Mouse (Mus musculus) spleen, postnatal 36 days (tissue): ENCODE results near the gene Gm17268.

Source experiments
- DNase-seq, 2 experiments: peaks; one replicate each; pipeline ENCODE4 v3.0.0; 2022; ENCODE audit warnings: low spot score in 2 of 2, mixed read lengths in 1 of 2

Gm17268 gene

GRCm38 (mm10) chr11:82032136-82032535 lies 6.2 kb downstream of the Gm17268 start:
- DNase-seq: no peak

- DNase-seq: no peak
These were observed 8.2 kb downstream of the Gm17268 start for GRCm38 (mm10) chr11:82030171-82030570.

DNA sequence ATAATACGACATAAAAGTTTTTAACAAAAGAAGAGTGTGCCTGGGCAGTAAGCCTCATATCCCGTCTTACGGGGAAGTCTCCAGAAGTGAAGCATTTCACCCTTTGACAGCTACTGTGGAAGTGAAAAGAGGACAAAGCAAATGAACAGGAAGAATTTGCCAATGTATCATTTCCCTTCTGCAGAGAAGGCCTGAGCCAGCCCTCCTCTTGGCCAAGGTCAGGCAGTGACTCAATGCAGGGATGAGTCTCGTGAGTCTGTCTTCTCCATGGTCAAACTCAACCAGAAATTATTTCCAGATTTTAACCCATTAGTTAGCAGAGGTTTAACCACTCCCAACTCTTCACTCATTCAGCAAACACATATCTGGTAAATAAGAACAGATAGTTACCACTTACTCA lies 14.6 kb downstream of the Gm17268 start:
- DNase-seq: no peak

- DNase-seq: no peak
These were observed 15.8 kb downstream of the Gm17268 start for GRCm38 (mm10) chr11:82022504-82023056.

- no peak for DNase-seq
These were observed 17.0 kb downstream of the Gm17268 start for GRCm38 (mm10) chr11:82021406-82021805.

DNA sequence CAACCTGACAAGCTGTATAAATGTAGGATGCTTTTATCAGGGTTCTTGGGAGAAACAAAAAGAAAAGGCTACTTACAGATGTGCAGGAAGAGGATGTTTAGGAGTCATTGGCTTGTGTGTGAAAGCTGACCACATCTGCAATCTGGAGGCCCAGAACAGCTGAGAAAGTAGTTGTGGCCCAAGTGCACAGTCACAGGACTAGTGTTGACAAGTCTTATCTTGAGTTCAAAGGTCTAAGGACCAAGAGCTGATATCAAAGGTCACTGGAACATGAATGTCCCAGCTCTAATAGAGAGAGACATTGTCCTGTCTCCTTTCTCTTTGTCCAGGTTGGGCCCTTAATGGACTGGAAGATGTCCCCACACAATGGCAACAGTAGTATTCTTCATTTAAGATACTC lies 18.6 kb downstream of the Gm17268 start:
- no peak for DNase-seq

DNA sequence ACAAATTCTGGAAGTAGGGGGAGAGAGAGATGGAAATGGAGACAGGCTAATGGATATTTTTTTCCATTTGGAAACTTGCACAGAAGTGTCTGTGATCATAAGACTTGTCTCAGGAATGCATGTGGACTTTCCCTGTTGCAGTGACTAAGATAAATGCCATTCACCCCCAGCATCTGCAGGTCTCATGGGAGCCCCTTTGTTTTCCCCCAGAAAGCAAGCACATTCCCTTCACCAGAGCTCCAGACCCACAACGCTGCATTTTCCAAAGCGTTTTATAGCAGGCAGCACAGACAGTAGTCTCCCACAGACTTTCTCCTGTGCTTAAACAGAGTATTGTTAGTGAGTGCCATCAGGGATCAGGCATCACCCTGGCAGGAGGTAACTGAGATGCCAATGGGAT lies 19.0 kb downstream of the Gm17268 start:
- no peak for DNase-seq

DNA sequence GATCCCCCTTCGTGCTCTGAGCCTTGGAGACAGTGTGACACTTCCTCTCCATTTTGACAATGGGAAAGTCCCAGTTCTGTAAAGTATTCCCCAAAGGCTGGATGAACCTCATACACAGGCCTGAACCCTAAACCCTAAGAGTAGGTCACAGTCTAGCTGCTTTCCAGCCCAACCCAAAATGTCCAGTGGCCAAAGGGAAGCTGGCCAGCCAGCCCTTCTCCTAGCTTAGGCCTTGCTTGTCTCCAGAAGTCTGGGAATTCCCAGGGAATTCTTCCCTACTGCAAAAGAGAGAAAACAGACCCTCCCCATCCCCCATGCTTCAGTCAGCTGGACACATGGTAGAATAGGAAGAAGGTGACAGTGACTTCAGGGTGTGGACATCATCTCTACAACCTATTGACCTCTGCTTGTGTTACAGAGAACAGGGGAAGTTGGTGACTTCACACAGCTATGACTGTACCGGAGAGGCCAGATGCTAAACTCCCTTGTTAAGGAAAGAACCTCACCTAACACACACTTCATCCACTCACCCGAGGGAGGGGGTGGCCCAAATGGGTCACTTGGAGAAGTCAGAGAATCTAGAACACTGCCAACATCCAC lies 22.1 kb downstream of the Gm17268 start:
- no peak for DNase-seq

DNA sequence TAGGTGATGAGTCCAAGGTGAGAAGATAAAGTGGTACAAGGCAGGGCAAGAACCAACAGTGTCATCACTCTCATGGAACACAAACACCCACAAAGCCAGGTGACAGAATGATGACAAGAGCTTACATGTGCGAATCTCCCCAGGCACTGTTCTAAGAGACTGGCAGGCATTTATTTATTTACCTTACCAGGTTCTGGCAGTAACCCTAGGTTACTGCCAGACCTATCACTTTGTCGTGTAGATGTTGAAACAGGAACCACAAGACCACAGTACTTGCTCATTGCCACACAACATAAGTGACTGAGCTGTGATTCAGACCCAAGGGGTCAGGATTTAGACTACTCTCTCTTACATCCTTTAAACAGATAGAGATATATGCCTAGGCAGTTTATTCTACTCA lies 23.3 kb downstream of the Gm17268 start:
- no peak for DNase-seq

- no peak for DNase-seq
These were observed 24.6 kb downstream of the Gm17268 start for GRCm38 (mm10) chr11:82013756-82014155.

GRCm38 (mm10) chr11:82011411-82012193 lies 26.8 kb downstream of the Gm17268 start:
- DNase-seq: no peak

DNA sequence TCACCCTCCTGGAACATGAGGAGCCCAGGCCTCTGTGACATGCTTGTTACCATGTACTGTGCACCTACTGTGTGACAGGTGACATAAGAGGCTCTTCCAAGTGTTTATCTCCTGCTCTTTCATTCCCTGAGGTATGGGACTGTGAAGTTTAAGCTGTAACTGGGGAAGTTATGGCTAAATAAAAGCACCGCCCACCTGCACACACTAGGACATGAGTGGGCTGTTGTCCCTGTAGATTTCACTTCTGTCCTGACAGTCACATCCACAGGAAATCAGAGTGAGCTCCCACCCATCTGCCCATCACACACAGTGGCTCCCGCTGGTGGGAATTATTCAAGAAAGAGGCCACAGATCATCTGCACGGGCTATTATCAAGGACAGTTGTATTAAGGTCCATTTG lies 28.2 kb downstream of the Gm17268 start:
- no peak for DNase-seq

DNA sequence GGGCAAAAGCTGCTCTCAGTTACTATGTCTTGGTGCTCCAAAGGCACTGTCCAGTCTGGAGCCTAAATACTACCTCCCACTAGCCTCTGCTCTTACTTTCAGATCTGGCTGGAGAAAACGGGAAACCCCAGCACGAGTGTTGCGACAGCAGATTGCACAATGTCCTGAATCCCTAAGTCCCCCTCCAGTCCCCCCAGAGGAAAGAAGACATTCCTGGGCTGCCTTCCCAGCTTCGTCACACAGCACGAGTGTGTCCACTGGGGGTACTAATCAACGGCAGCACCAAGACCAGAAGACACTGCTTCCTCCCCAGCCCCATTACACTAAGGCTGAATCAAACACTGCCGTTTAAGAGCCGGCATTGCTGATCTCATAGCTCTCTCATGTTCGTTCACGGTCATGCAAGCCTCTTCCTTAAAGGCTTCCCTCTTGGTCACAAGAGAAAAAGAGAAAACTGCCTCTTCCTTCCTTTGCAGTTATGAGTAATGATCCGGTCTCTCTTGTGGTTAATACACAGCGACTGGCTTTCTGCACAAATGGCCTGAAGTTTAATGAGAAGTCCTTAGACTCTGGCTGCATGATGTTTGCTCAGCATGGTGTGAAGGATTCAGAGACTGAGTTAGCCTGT lies 31.5 kb downstream of the Gm17268 start:
- DNase-seq: peak; percentile 10 to 25

DNA sequence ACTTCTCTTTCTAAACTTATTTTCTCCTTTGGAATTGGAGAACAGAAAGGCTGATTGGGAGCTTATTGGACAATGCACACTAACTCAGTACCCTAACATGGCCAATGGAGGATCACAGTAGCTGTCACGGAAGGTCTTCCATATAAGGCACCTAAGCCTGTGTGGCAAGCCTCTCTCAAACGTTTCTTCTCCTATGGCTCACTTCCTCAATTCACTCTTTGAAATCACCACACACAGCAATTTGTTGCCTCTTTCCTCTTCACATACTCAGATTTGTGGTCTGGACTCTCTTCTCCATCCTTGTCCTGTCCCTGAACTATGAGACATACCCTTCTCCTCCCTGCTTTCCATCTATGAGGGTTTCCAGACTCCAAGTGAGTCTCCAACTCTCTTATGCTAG lies 33.6 kb downstream of the Gm17268 start:
- DNase-seq: peak in 1 of 2 experiments; percentile 18

DNA sequence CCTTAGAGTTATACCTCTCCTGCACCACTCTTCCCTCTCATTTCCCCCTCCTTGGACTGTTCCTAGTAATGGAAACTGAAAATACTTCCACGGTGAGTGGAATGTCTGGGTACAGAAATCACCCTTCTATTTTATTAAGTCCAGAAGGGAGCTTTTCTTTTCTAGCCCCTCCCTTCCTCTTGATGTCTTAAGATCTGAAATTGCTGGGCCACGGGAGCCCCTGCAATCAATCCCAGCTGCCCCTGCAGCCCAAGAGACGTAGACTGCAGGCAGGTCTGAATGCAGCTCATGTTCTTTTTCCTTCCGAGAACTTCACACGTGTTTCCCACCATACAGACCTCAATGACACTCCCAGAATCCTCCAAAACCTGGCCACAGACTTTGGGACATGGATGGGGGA lies 37.8 kb downstream of the Gm17268 start:
- no peak for DNase-seq

DNA sequence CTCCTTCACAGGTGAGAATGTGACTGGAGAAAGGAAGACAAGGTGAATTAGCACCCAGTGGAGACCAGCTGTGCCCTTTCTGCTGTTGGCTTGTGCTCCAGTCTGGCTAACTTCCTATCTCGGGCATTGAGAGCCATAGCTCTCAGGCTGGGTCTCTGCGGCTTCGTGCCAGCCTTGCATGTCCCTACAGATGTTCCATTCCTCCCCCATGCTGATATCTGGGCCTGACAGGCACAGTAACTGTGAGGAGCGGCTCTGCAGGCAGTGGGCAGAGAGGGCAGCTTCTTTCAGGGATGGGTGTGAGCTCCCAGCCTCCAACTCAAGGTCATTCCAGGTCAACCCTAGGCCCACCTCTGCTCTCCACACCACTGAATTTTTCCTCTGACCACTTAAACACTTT lies 38.9 kb downstream of the Gm17268 start:
- DNase-seq: no peak

- DNase-seq: no peak
These were observed 39.7 kb downstream of the Gm17268 start for GRCm38 (mm10) chr11:81998646-81999045.

- no peak for DNase-seq
These were observed 41.3 kb downstream of the Gm17268 start for GRCm38 (mm10) chr11:81997085-81997484.

DNA sequence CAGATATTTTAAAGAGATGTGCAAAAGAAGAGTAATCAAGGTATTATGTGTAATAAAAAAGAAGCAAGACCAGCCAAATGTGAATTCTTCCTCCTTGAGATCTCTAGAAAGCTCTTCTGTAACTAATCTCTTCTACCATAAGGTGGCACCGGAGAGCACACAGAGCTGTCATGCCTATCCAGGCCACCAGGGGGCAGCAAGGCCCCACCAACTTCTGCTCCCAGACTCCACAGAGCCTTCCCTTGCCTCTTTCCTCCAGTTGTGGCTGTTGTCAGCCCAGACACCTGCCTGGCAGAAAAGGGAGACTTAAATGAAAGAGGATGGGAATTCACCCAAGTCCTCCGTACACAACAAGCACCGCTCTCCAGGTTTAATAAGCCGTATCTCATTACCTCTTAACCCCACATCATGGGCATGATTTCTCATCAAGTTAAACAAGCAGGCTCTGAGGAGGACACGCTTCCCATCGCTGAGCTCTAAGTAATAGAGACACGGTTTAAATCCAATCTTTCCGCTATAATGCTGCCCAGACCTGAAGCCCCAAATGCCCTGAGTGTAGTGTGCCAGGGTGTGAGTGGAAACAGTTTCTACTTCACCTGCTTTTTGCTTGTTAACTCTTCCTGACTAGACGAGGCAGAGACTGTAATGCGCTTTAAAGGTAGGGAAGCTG lies 42.1 kb downstream of the Gm17268 start:
- peak; percentile 19 to 44 for DNase-seq

DNA sequence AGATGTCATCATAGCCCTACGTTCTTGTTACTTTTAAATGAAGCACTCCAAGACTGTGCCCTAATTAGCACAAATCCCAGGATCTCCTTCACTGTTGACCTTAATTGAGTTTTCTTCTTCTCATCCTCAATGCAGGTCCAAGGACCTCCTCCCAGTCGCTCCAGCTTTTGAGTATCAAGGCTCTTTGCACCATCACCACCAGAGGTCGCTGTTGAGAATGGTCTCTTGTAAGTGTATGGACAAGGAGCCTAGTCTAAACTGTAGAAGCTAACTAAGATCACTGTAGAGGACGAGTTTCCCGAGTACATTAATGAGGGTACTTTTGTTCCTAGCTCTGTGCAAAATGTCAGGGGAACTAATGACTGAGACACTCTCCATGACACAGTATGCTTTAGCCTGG lies 55.2 kb downstream of the Gm17268 start:
- peak; percentile 19 to 31 for DNase-seq

GRCm38 (mm10) chr11:81982191-81982590 lies 56.2 kb downstream of the Gm17268 start:
- no peak for DNase-seq
